Mouse (Mus musculus) frontal cortex, adult 2 months (tissue): ENCODE data around the gene Gm21440. TPM values are rescaled to one million over a fixed set of nuclear protein-coding genes. Genes with fewer than 3 reads are reported as not detected.
"Not testable (repeated sequence)": the region's sequence is repeated elsewhere in the genome, so short reads cannot be mapped to it uniquely, and the experiment has no call there.

Experiments used
- DNase-seq, 2 experiments: peaks; one replicate each; pipeline ENCODE4 v3.0.0; 2022; ENCODE audit warnings: low spot score in 1 of 2; ENCODE audit errors: extremely low spot score in 1 of 2
- polyA plus RNA-seq: library from polyadenylated mRNA; depleted of rRNA; stranded (reverse); fragments of >200 nt; gene quantifications from 2 replicates; pipeline ENCODE4 v1.2.3, GENCODE M21; 2012; rRNA removed

Gene Gm21440
- polyA plus RNA-seq = not detected in 2 replicates

GRCm38 (mm10) chrY:13252091-13252490 is at the start of gene Gm21440, which contains the start of gene Gm21454:
Gene Gm21440 (plus strand): TSS chrY:13252391.
Gene Gm21454 (plus strand): TSS chrY:13252442.
- not testable (repeated sequence) for DNase-seq

GRCm38 (mm10) chrY:13223828-13224227 is 28.4 kb upstream of the Gm21440 start, which contains the start of gene Gm21828:
Gene Gm21828 (minus strand): TSS chrY:13223928.
- DNase-seq = not testable (repeated sequence)

Other genes starting within 250 kb of the Gm21440 start
- gene Gm20807, start 209.5 kb upstream of the Gm21440 start, polyA plus RNA-seq = not detected in 2 replicates
- gene Gm21891, start 118.9 kb upstream of the Gm21440 start, polyA plus RNA-seq = not detected in 2 replicates
- gene Gm21425, start 90.4 kb upstream of the Gm21440 start, polyA plus RNA-seq = not detected in 2 replicates
- gene Gm21828, start 28.5 kb upstream of the Gm21440 start, polyA plus RNA-seq = not detected in 2 replicates
- not detected in 2 replicates for gene Gm21454, start 51 bp downstream of the Gm21440 start, polyA plus RNA-seq
- not detected in 2 replicates for gene Gm21725, start 96.7 kb downstream of the Gm21440 start, polyA plus RNA-seq
- not detected in 2 replicates for gene Gm21866, start 213.2 kb downstream of the Gm21440 start, polyA plus RNA-seq
- not detected in 2 replicates for gene Gm20773, start 241.6 kb downstream of the Gm21440 start, polyA plus RNA-seq